Mouse (Mus musculus): ENCODE measurements around the gene Ldlrad1.

The Ldlrad1 gene

GRCm38 (mm10) chr4:107253125-107254091 is 44.4 kb downstream of the Ldlrad1 start, which contains the start of the genes Lrrc42 and Hspb11:
TSS of gene Lrrc42 (minus strand) at chr4:107253532.
TSS of gene Hspb11 (plus strand) at chr4:107253593.
- in situ Hi-C loops (cut with MboI; ENCODE audit: low sequenced_read_pairs) = no loop called here

- in situ Hi-C loops (cut with MboI; ENCODE audit: low sequenced_read_pairs) = no loop called here
Measured at GRCm38 (mm10) chr4:107254414-107254813, 45.4 kb downstream of the Ldlrad1 start.

GRCm38 (mm10) chr4:107260001-107260400 is 51.0 kb downstream of the Ldlrad1 start:
- in situ Hi-C loops (cut with MboI; ENCODE audit: low sequenced_read_pairs) = no loop called here
